Mouse (Mus musculus) splenic B cell, adult 2 months (primary cell): ENCODE results near the gene Cabp1.
A peak's percentile ranks its signal among the peaks of the same experiment; 100 is the strongest.

ENCODE experiments used
- DNase-seq: peaks from one replicate; pipeline ENCODE4 v3.0.0-alpha.2; 2011; ENCODE audit warnings: low read depth, low spot score
- H3K27me3 ChIP-seq: 2 replicates; pipeline ENCODE4 v1.6.1; 2012; ENCODE audit warnings: mild to moderate bottlenecking, low read length, moderate library complexity, mixed read lengths; ENCODE audit not compliant: control insufficient read depth, poor library complexity, insufficient read depth, severe bottlenecking
- H3K36me3 ChIP-seq: 2 replicates; pipeline ENCODE4 v1.6.1; 2012; ENCODE audit warnings: mild to moderate bottlenecking, low read length, moderate library complexity, mixed read lengths; ENCODE audit not compliant: control insufficient read depth, poor library complexity, insufficient read depth, severe bottlenecking

Gene Cabp1

GRCm38 (mm10) chr5:115118961-115119570, 75.1 kb downstream of the Cabp1 start, which contains the start of gene Acads:
Gene Acads, minus strand, starts transcription at chr5:115119346.
- Histone ChIP-seq H3K27me3 (no peaks in the 10 kb centered on the region), H3K36me3 (0 out of 2 replicates have a peak, but pooled peaks cover 1% of the 10 kb centered on the region)
- peak; percentile 81 for DNase-seq
